11 mouse cellular contexts compared by ENCODE assay signal in genomic region chr10:107442781-107443180, GRCm38 (mm10). TPM values are rescaled to one million over a fixed set of nuclear protein-coding genes. Genes with fewer than 3 reads are reported as not detected.
DNase-seq lines count a peak whose midpoint lies in the region; ATAC-seq lines count a peak whose summit lies in the region.
"Had no signal": no experiment of that assay in that cellular context is flagged by ENCODE, and none has a peak within 500 bp of the region (broad histone marks: within the 10 kb centered on the region; RNA-seq: fewer than 3 reads in every experiment).

No protein-coding gene starts in this region.

- H3K9me3 ChIP-seq in embryonic facial prominence, embryonic 11.5 days (replicated peaks; ENCODE audit: control insufficient read depth, low read length) = no peaks in the 10 kb centered on the region
- H3K9me3 ChIP-seq in embryonic facial prominence, embryonic 10.5 days = no peaks in the 10 kb centered on the region
- no peaks in the 10 kb centered on the region for H3K9me3 ChIP-seq in limb, embryonic 11.5 days (ENCODE audit: control insufficient read depth, low read length)
- H3K9me3 ChIP-seq in limb, embryonic 10.5 days (replicated peaks) = no peaks in the 10 kb centered on the region
- H3K9me3 ChIP-seq: lung, embryonic 15.5 days had no signal

- no peak overlapping the region for H3K27ac ChIP-seq in embryonic facial prominence, embryonic 11.5 days (replicated peaks; ENCODE audit: low read depth, low read length)
- no peak overlapping the region for H3K27ac ChIP-seq in embryonic facial prominence, embryonic 10.5 days (replicated peaks)
- no peak overlapping the region for H3K27ac ChIP-seq in limb, embryonic 11.5 days (replicated peaks; ENCODE audit: low read depth, low read length)
- H3K27ac ChIP-seq in limb, embryonic 10.5 days = no peak overlapping the region
- H3K27ac ChIP-seq: lung, embryonic 15.5 days had no signal

- H3K27me3 ChIP-seq in embryonic facial prominence, embryonic 11.5 days (ENCODE audit: control insufficient read depth, insufficient read depth, low read length) = no peaks in the 10 kb centered on the region
- no peaks in the 10 kb centered on the region for H3K27me3 ChIP-seq in embryonic facial prominence, embryonic 10.5 days (replicated peaks; ENCODE audit: low read depth, poor library complexity, severe bottlenecking)
- no peaks in the 10 kb centered on the region for H3K27me3 ChIP-seq in limb, embryonic 11.5 days (ENCODE audit: control insufficient read depth, insufficient read depth, low read length)
- H3K27me3 ChIP-seq in limb, embryonic 10.5 days (ENCODE audit: low read depth, poor library complexity, severe bottlenecking) = no peaks in the 10 kb centered on the region
- H3K27me3 ChIP-seq: lung, embryonic 15.5 days had no signal

- DNase-seq in embryonic facial prominence, embryonic 11.5 days (ENCODE audit: low spot score) = peak; percentile 63
- DNase-seq in embryonic facial prominence, embryonic 10.5 days (ENCODE audit: low spot score) = no peak
- DNase-seq in limb, embryonic 11.5 days (ENCODE audit: low spot score) = peak; percentile 32
- DNase-seq in limb, embryonic 10.5 days (ENCODE audit: low spot score) = no peak
- peak; percentile 22 for DNase-seq in ZHBTc4 (ENCODE audit: low read depth, low spot score)
- peak; percentile 40 for DNase-seq in heart, postnatal 4 days
- DNase-seq in mesoderm, embryonic 11.5 days (ENCODE audit: low read depth, low spot score) = peak; percentile 17
- DNase-seq in urinary bladder, adult 18-20 months (ENCODE audit: low spot score in 2 of 2) = no peak

- no peak overlapping the region for H3K4me3 ChIP-seq in embryonic facial prominence, embryonic 11.5 days (ENCODE audit: low read depth, low read length)
- H3K4me3 ChIP-seq in embryonic facial prominence, embryonic 10.5 days = no peak overlapping the region
- H3K4me3 ChIP-seq in limb, embryonic 11.5 days (ENCODE audit: low read depth, low read length) = no peak overlapping the region
- no peak overlapping the region for H3K4me3 ChIP-seq in limb, embryonic 10.5 days
- H3K4me3 ChIP-seq: lung, embryonic 15.5 days had no signal

- no peaks in the 10 kb centered on the region for H3K36me3 ChIP-seq in embryonic facial prominence, embryonic 11.5 days (replicated peaks; ENCODE audit: control insufficient read depth, insufficient read depth, low read depth, low read length)
- no peaks in the 10 kb centered on the region for H3K36me3 ChIP-seq in embryonic facial prominence, embryonic 10.5 days (replicated peaks)
- H3K36me3 ChIP-seq in limb, embryonic 11.5 days (ENCODE audit: control insufficient read depth, insufficient read depth, low read length) = no peaks in the 10 kb centered on the region
- no peaks in the 10 kb centered on the region for H3K36me3 ChIP-seq in limb, embryonic 10.5 days
- H3K36me3 ChIP-seq: G1E; lung, embryonic 15.5 days had no signal

- no peak for ATAC-seq in embryonic facial prominence, embryonic 11.5 days (replicated peaks; ENCODE audit: insufficient number of reproducible peaks, low FRiP score, low TSS enrichment, low read depth)
- ATAC-seq in limb, embryonic 11.5 days (ENCODE audit: insufficient number of reproducible peaks, low FRiP score, low TSS enrichment, low read depth) = no peak

- no peak overlapping the region for H3K9ac ChIP-seq in embryonic facial prominence, embryonic 11.5 days (replicated peaks; ENCODE audit: low read length)
- H3K9ac ChIP-seq in limb, embryonic 11.5 days (ENCODE audit: low read length) = no peak overlapping the region
- H3K9ac ChIP-seq: lung, embryonic 15.5 days had no signal

- H3K4me1 ChIP-seq in embryonic facial prominence, embryonic 11.5 days (ENCODE audit: control insufficient read depth, insufficient read depth, low read length) = no peaks in the 10 kb centered on the region
- H3K4me1 ChIP-seq in embryonic facial prominence, embryonic 10.5 days = no peaks in the 10 kb centered on the region
- no peaks in the 10 kb centered on the region for H3K4me1 ChIP-seq in limb, embryonic 11.5 days (ENCODE audit: control insufficient read depth, insufficient read depth, low read length)
- H3K4me1 ChIP-seq in limb, embryonic 10.5 days = no peaks in the 10 kb centered on the region
- H3K4me1 ChIP-seq: lung, embryonic 15.5 days had no signal

- WGBS in embryonic facial prominence, embryonic 11.5 days = 9% methylated on average over 4 of the region's 4 CpGs
- WGBS in embryonic facial prominence, embryonic 10.5 days = 11% methylated on average over 4 of the region's 4 CpGs
- 9% methylated on average over 4 of the region's 4 CpGs for WGBS in limb, embryonic 11.5 days
- 13% methylated on average over 4 of the region's 4 CpGs for WGBS in limb, embryonic 10.5 days

- no peak overlapping the region for H3K4me2 ChIP-seq in embryonic facial prominence, embryonic 11.5 days (ENCODE audit: low read depth, low read length)
- no peak overlapping the region for H3K4me2 ChIP-seq in limb, embryonic 11.5 days (ENCODE audit: low read depth, severe bottlenecking)
- H3K4me2 ChIP-seq: lung, embryonic 15.5 days had no signal

RNA-seq across cellular contexts. Expression of gene Myf5, which starts 43.2 kb away (rescaled TPM):
- polyA plus RNA-seq in embryonic facial prominence, embryonic 11.5 days (2014; fragmentation: Nextera tagmentation; extraction: Ambion mirVana) = 7.3 and 10.5 TPM in 2 replicates
- 4.2 and 4.8 TPM in 2 replicates for polyA plus RNA-seq in embryonic facial prominence, embryonic 10.5 days (2016; fragmentation: Nextera tagmentation; extraction: Ambion mirVana)
- 19.1 and 20.3 TPM in 2 replicates for polyA plus RNA-seq in limb, embryonic 11.5 days (2014; fragmentation: Nextera tagmentation; extraction: Ambion mirVana)
- polyA plus RNA-seq in limb, embryonic 10.5 days (2016; fragmentation: Nextera tagmentation; extraction: Ambion mirVana) = 8.4 and 15.1 TPM in 2 replicates
- total RNA-seq in heart, postnatal 4 days (2021) = not detected
- total RNA-seq: G1E had no signal
- polyA plus RNA-seq: G1E had no signal

RNA-seq across cellular contexts. Expression of gene Myf6, which starts 51.8 kb away (rescaled TPM):
- 0.17 TPM in 2 replicates for polyA plus RNA-seq in embryonic facial prominence, embryonic 11.5 days (2014; fragmentation: Nextera tagmentation; extraction: Ambion mirVana)
- 0.24 and 0.27 TPM in 2 replicates for polyA plus RNA-seq in embryonic facial prominence, embryonic 10.5 days (2016; fragmentation: Nextera tagmentation; extraction: Ambion mirVana)
- 0.23 and 0.44 TPM in 2 replicates for polyA plus RNA-seq in limb, embryonic 11.5 days (2014; fragmentation: Nextera tagmentation; extraction: Ambion mirVana)
- 0.19 TPM in 1 of 2 replicates, not detected in the other for polyA plus RNA-seq in limb, embryonic 10.5 days (2016; fragmentation: Nextera tagmentation; extraction: Ambion mirVana)
- total RNA-seq in heart, postnatal 4 days (2021) = under 1 TPM in 1 of 2 experiments, not detected in 1; 0.20 TPM
- total RNA-seq: G1E had no signal
- polyA plus RNA-seq: G1E; stomach, embryonic 14.5 days had no signal

Comparison
In these comparisons a context has a peak if more than half of its experiments do, and no peak if none do; other contexts are left out.
1. DNase-seq: peak in embryonic facial prominence, embryonic 11.5 days (single experiment), limb, embryonic 11.5 days (single experiment), ZHBTc4 (single experiment), heart, postnatal 4 days (single experiment) and mesoderm, embryonic 11.5 days (single experiment); none in embryonic facial prominence, embryonic 10.5 days (single experiment), limb, embryonic 10.5 days (single experiment) and urinary bladder, adult 18-20 months (0 of 2).